Mouse (Mus musculus) cortical plate, adult 2 months (tissue): ENCODE results near the gene Fhit.

ENCODE experiments used
- CTCF ChIP-seq: fragments of 200-500 bp; IDR thresholded peaks from 2 replicates; pipeline ENCODE4 v1.5.1; 2011; ENCODE audit warnings: mild to moderate bottlenecking, control low read depth, low read length; ENCODE audit not compliant: insufficient read depth; ENCODE audit errors: extremely low read depth
- POLR2A ChIP-seq: fragments of 200-500 bp; IDR thresholded peaks from 2 replicates; pipeline ENCODE4 v1.6.1; 2011; ENCODE audit warnings: mild to moderate bottlenecking, low read length, control low read depth; ENCODE audit not compliant: insufficient read depth; ENCODE audit errors: extremely low read depth

DNA sequence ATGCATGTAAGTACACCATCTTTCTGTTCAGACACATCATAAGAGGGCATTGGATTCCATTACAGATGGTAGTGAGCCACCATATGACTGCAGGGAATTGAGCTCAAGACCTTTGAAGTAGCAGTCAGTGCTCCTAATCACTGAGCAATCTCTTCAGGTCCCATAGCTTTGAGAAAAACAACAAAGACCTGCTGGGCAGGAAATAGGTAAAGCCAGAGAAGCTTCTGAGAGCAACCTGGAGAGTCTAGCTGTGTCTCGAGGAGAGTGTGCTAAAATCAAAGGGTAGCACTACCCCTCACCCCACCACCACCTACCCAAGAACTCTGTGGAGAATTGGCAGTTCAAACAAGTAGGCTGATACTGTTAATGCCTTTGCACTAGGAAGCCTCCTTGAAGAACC, 860.3 kb downstream of the Fhit start:
- TF ChIP-seq CTCF: no peak
- no peak for TF ChIP-seq POLR2A
